Mouse (Mus musculus): ENCODE measurements around the gene Fto.
A peak's percentile ranks its signal among the peaks of the same experiment; 100 is the strongest.

DNA sequence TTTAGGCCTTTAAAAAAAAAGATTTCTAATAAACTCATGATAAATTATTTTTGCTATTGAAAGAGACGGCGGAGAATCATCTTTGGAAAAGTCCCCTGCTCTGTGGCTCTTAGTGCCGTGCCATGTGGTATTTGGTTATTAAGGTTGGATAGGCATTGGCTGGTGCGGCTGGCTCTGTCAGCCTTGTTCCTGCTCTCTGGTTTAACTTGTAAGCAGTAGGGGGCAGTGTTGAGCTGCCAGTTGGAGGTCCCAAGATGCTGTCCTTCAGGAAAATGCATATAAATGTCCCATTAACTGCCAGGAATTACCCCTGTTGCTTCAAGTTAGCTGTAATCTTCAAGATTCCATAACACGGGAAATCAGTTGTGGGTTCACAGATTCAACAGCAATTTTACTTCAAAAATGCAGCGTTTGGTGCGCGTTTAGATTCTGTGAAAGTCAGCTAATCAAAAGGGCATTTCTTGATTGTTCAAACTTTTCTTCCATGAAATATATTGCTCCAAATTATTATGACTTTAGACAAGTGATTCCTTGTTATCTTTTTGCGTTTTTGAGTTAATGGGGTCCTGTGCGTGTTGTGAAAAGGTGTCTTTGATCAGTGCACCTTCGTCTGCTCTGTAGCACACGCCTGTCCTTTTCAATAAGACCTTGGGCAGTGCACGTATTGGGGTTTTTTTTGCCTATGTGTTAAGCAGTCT, 174.9 kb downstream of the Fto start:
- TF ChIP-seq POLR2A (IDR thresholded peaks at IDR 0.05; ENCODE audit: borderline replicate concordance, extremely low read depth, insufficient read depth, insufficient read length, poor library complexity, severe bottlenecking) (no peak), CTCF (IDR thresholded peaks at IDR 0.05; ENCODE audit: borderline replicate concordance, extremely low read depth, insufficient read depth, insufficient read length) (peak; percentile 78)

Measured in brain, embryonic 14.5 days (tissue).